8 mouse cellular contexts compared by ENCODE assay signal in the genomic region with DNA sequence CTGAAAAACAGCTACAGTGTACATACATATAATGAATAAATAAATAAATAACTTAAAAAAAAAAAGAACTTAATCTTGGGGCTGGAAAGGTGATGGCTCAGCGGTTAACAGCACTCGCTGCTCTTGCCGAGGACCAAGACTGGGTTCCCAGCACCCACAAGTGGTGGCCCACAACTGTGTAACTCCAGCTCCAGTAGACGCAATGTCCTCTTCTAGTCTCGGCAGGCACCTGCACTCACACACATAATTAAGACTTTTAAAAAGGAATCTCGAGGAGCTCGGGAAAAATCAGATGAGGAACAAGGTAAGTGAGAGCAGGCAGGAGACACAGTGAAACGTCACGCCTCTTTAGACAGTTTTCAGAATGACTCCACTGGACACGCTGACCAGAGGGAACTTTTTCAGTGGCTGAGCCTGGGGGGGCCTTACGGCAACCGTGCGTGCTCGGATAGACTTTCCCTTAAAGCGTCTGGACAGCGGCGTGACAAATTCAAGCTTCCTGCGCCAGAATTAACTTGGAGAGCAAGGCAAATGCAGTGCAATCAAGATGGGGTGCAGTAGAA. TPM values are rescaled to one million over a fixed set of nuclear protein-coding genes. Genes with fewer than 3 reads are reported as not detected.
A peak's percentile ranks its signal among the peaks of the same experiment; 100 is the strongest.
DNase-seq lines count a peak whose midpoint lies in the region; ATAC-seq and TF ChIP-seq lines count a peak whose summit lies in the region.

No protein-coding gene starts in this region.

- H3K4me1 ChIP-seq in heart, embryonic 15.5 days (replicated peaks) = peaks cover 13% of the 10 kb centered on the region
- H3K4me1 ChIP-seq in E14TG2a.4 (replicated peaks; ENCODE audit: low read depth, low read length) = peaks cover 56% of the 10 kb centered on the region
- H3K4me1 ChIP-seq in embryonic facial prominence, embryonic 14.5 days (ENCODE audit: control insufficient read depth, insufficient read depth, low read length) = peaks cover 13% of the 10 kb centered on the region
- H3K4me1 ChIP-seq in limb, embryonic 15.5 days = peaks cover 15% of the 10 kb centered on the region
- peaks cover 4% of the 10 kb centered on the region; the same call in 1 of the 2 replicates for H3K4me1 ChIP-seq in stomach, embryonic 14.5 days (ENCODE audit: control insufficient read depth, insufficient read depth, low read length)

- H3K27ac ChIP-seq in heart, embryonic 15.5 days = peak overlapping the region; percentile 92
- peak overlapping the region; percentile 91 for H3K27ac ChIP-seq in embryonic facial prominence, embryonic 14.5 days (replicated peaks; ENCODE audit: low read depth, low read length)
- peak overlapping the region; percentile 86 for H3K27ac ChIP-seq in limb, embryonic 15.5 days
- H3K27ac ChIP-seq in stomach, embryonic 14.5 days (ENCODE audit: low read length) = peak overlapping the region; percentile 80

- peak overlapping the region; percentile 82 for H3K4me2 ChIP-seq in heart, embryonic 15.5 days
- peak overlapping the region; percentile 63 for H3K4me2 ChIP-seq in embryonic facial prominence, embryonic 14.5 days (ENCODE audit: low read depth, low read length)
- H3K4me2 ChIP-seq in limb, embryonic 15.5 days = peak overlapping the region; percentile 74
- peak overlapping the region; percentile 83 for H3K4me2 ChIP-seq in stomach, embryonic 14.5 days (replicated peaks; ENCODE audit: low read depth, low read length)

- intact Hi-C loops in heart, postnatal 10 days (cut with DNase I) = no loop called here

- H3K36me3 ChIP-seq in heart, embryonic 15.5 days = no peaks in the 10 kb centered on the region
- H3K36me3 ChIP-seq in E14TG2a.4 (ENCODE audit: insufficient read depth, low read length) = peaks cover 40% of the 10 kb centered on the region
- 0 out of 2 replicates have a peak, but pooled peaks cover 5% of the 10 kb centered on the region for H3K36me3 ChIP-seq in embryonic facial prominence, embryonic 14.5 days (ENCODE audit: control insufficient read depth, insufficient read depth, low read length)
- peaks cover 10% of the 10 kb centered on the region for H3K36me3 ChIP-seq in limb, embryonic 15.5 days
- H3K36me3 ChIP-seq in stomach, embryonic 14.5 days (ENCODE audit: control insufficient read depth, insufficient read depth, low read length) = no peaks in the 10 kb centered on the region; the same call in 1 of the 2 replicates

- H3K9me3 ChIP-seq in heart, embryonic 15.5 days (replicated peaks) = no peaks in the 10 kb centered on the region
- no peaks in the 10 kb centered on the region for H3K9me3 ChIP-seq in E14TG2a.4 (ENCODE audit: low read length)
- no peaks in the 10 kb centered on the region for H3K9me3 ChIP-seq in embryonic facial prominence, embryonic 14.5 days (ENCODE audit: control insufficient read depth, low read length)
- H3K9me3 ChIP-seq in limb, embryonic 15.5 days = no peaks in the 10 kb centered on the region
- H3K9me3 ChIP-seq in stomach, embryonic 14.5 days (ENCODE audit: control insufficient read depth, low read depth, low read length) = no peaks in the 10 kb centered on the region

- TF ChIP-seq CTCF in E14TG2a.4 (conservative IDR thresholded peaks at IDR 0.05; ENCODE audit: low read length) = no peak

- peak overlapping the region; percentile 87 for H3K9ac ChIP-seq in heart, embryonic 15.5 days
- peak overlapping the region; percentile 79 for H3K9ac ChIP-seq in embryonic facial prominence, embryonic 14.5 days (ENCODE audit: low read depth, low read length)
- peak overlapping the region; percentile 73 for H3K9ac ChIP-seq in limb, embryonic 15.5 days
- peak overlapping the region; percentile 71 for H3K9ac ChIP-seq in stomach, embryonic 14.5 days (replicated peaks; ENCODE audit: low read depth, low read length)

- DNase-seq in heart, postnatal 10 days = no peak
- peak; percentile 26 for DNase-seq in embryonic facial prominence, embryonic 14.5 days (ENCODE audit: low spot score)
- no peak for DNase-seq in layer of hippocampus, adult 9-11 months
- no peak for DNase-seq in layer of hippocampus, postnatal 25 days (ENCODE audit: extremely low spot score in 1 of 2, low spot score in 1 of 2)

- peak overlapping the region; percentile 96 for H3K4me3 ChIP-seq in heart, embryonic 15.5 days
- peak overlapping the region; percentile 100 for H3K4me3 ChIP-seq in E14TG2a.4 (replicated peaks; ENCODE audit: low read length)
- H3K4me3 ChIP-seq in embryonic facial prominence, embryonic 14.5 days (ENCODE audit: low read depth, low read length) = peak overlapping the region; percentile 69
- H3K4me3 ChIP-seq in limb, embryonic 15.5 days = peak overlapping the region; percentile 83
- peak overlapping the region; percentile 82 for H3K4me3 ChIP-seq in stomach, embryonic 14.5 days (ENCODE audit: low read depth, low read length)

- peaks cover 25% of the 10 kb centered on the region for H3K27me3 ChIP-seq in heart, embryonic 15.5 days
- no peaks in the 10 kb centered on the region for H3K27me3 ChIP-seq in E14TG2a.4 (ENCODE audit: insufficient read depth, low read length)
- peaks cover 18% of the 10 kb centered on the region for H3K27me3 ChIP-seq in embryonic facial prominence, embryonic 14.5 days (replicated peaks; ENCODE audit: control insufficient read depth, insufficient read depth, low read length)
- peaks cover 14% of the 10 kb centered on the region; the same call in 1 of the 2 replicates for H3K27me3 ChIP-seq in limb, embryonic 15.5 days
- no peaks in the 10 kb centered on the region for H3K27me3 ChIP-seq in stomach, embryonic 14.5 days (ENCODE audit: control insufficient read depth, insufficient read depth, low read length)

- ATAC-seq in heart, embryonic 15.5 days (replicated peaks; ENCODE audit: insufficient number of reproducible peaks, insufficient read depth, low FRiP score, low read depth) = no peak
- no peak for ATAC-seq in embryonic facial prominence, embryonic 14.5 days (ENCODE audit: low read depth)
- no peak for ATAC-seq in limb, embryonic 15.5 days (ENCODE audit: insufficient number of reproducible peaks, low FRiP score, low TSS enrichment, low read depth)
- ATAC-seq in stomach, embryonic 14.5 days (ENCODE audit: insufficient number of reproducible peaks, insufficient read depth, low FRiP score, low read depth) = no peak

- WGBS in heart, embryonic 15.5 days = 11% methylated on average over 18 of the region's 18 CpGs
- WGBS in embryonic facial prominence, embryonic 14.5 days = 13% methylated on average over 18 of the region's 18 CpGs
- WGBS in limb, embryonic 15.5 days = 13% methylated on average over 18 of the region's 18 CpGs
- 16% methylated on average over 18 of the region's 18 CpGs for WGBS in stomach, embryonic 14.5 days

RNA-seq across cellular contexts. Expression of a gene that starts 0.7 kb away (rescaled TPM):
- 31.0 and 40.3 TPM in 2 replicates for polyA plus RNA-seq in heart, embryonic 15.5 days (2015; fragmentation: Nextera tagmentation; extraction: Ambion mirVana)
- total RNA-seq in heart, postnatal 10 days (2021) = 10 to 100 TPM; 27.4 to 28.2 TPM
- polyA plus RNA-seq in embryonic facial prominence, embryonic 14.5 days (2014; fragmentation: Nextera tagmentation; extraction: Ambion mirVana) = 52.4 and 63.7 TPM in 2 replicates
- 60.9 and 61.3 TPM in 2 replicates for polyA plus RNA-seq in limb, embryonic 15.5 days (2015; fragmentation: Nextera tagmentation; extraction: Ambion mirVana)
- polyA plus RNA-seq in stomach, embryonic 14.5 days (2014; fragmentation: Nextera tagmentation; extraction: Ambion mirVana) = 64.6 and 69.9 TPM in 2 replicates
- 10 to 100 TPM; 50.8 to 51.9 TPM for total RNA-seq in layer of hippocampus, postnatal 25 days (2021)

RNA-seq across cellular contexts. Expression of a gene that starts 49.3 kb away (rescaled TPM):
- polyA plus RNA-seq in heart, embryonic 15.5 days (2015; fragmentation: Nextera tagmentation; extraction: Ambion mirVana) = 72.3 and 73.5 TPM in 2 replicates
- 10 to 100 TPM; 84.8 to 91.7 TPM for total RNA-seq in heart, postnatal 10 days (2021)
- 33.9 and 34.7 TPM in 2 replicates for polyA plus RNA-seq in embryonic facial prominence, embryonic 14.5 days (2014; fragmentation: Nextera tagmentation; extraction: Ambion mirVana)
- 56.5 and 59.5 TPM in 2 replicates for polyA plus RNA-seq in limb, embryonic 15.5 days (2015; fragmentation: Nextera tagmentation; extraction: Ambion mirVana)
- 56.0 and 64.3 TPM in 2 replicates for polyA plus RNA-seq in stomach, embryonic 14.5 days (2014; fragmentation: Nextera tagmentation; extraction: Ambion mirVana)
- total RNA-seq in layer of hippocampus, postnatal 25 days (2021) = 100 to 1,000 TPM in 1 of 2 experiments, 10 to 100 TPM in 1; 92.8 to 101 TPM
